Mouse (Mus musculus) megakaryocyte, embryonic 14.5 days (primary cell): ENCODE data around the gene Yipf1.

ENCODE experiments used
- FLI1 ChIP-seq: IDR thresholded peaks from 2 replicates; pipeline ENCODE4 v1.6.1; 2012; ENCODE audit warnings: low read length, inconsistent platforms, mixed read lengths
- GATA1 ChIP-seq: IDR thresholded peaks from 3 replicates; pipeline ENCODE4 v1.6.1; 2012; ENCODE audit warnings: mixed read lengths, low read length, inconsistent platforms, borderline replicate concordance

- TF ChIP-seq GATA1 (no peak), FLI1 (no peak)
These were observed 23.3 kb downstream of the Yipf1 start for GRCm38 (mm10) chr4:107337455-107337854.
